Mouse (Mus musculus) E14TG2a.4 (cell line): Measurements from ENCODE around the gene Rhbdf1.

Experiments
- H3K27me3 ChIP-seq: 2 replicates; pipeline ENCODE4 v1.6.1; 2014; ENCODE audit warnings: low read length, control low read depth; ENCODE audit not compliant: insufficient read depth
- H3K36me3 ChIP-seq: 2 replicates; pipeline ENCODE4 v1.6.1; 2014; ENCODE audit warnings: low read length, control low read depth; ENCODE audit not compliant: insufficient read depth
- H3K4me1 ChIP-seq: replicated peaks from 2 replicates; pipeline ENCODE4 v1.6.1; 2014; ENCODE audit warnings: low read depth, low read length, control low read depth
- H3K4me3 ChIP-seq: replicated peaks from 2 replicates; pipeline ENCODE4 v1.5.1; 2014; ENCODE audit warnings: mild to moderate bottlenecking, low read length
- H3K9me3 ChIP-seq: 2 replicates; pipeline ENCODE4 v1.6.1; 2014; ENCODE audit warnings: low read length, control low read depth
- CTCF ChIP-seq: conservative IDR thresholded peaks from 2 replicates; pipeline ENCODE4 v1.5.1; 2014; ENCODE audit warnings: low read length
- NANOG ChIP-seq: IDR thresholded peaks from 2 replicates; pipeline ENCODE4 v1.6.1; 2014; ENCODE audit warnings: borderline replicate concordance, low read length, mixed read lengths
- POU5F1 ChIP-seq: IDR thresholded peaks from 2 replicates; pipeline ENCODE4 v1.6.1; 2014; ENCODE audit warnings: low read length, borderline replicate concordance

The Rhbdf1 gene

GRCm38 (mm10) chr11:32220607-32221224, 1.4 kb downstream of the Rhbdf1 start:
- Histone ChIP-seq H3K36me3 (peaks cover 6% of the 10 kb centered on the region), H3K4me1 (peaks cover 90% of the 10 kb centered on the region), H3K4me3 (peak overlapping the region; percentile 95), H3K9me3 (no peaks in the 10 kb centered on the region), H3K27me3 (peaks cover 31% of the 10 kb centered on the region)
- no peak for TF ChIP-seq NANOG
- no peak for TF ChIP-seq CTCF
- TF ChIP-seq POU5F1: no peak

- Histone ChIP-seq H3K36me3 (peaks cover 20% of the 10 kb centered on the region), H3K4me1 (peaks cover 90% of the 10 kb centered on the region), H3K4me3 (peak overlapping the region; percentile 56; the same call in 1 of the 2 replicates), H3K27me3 (peaks cover 24% of the 10 kb centered on the region), H3K9me3 (no peaks in the 10 kb centered on the region)
- TF ChIP-seq POU5F1 (no peak), NANOG (no peak), CTCF (no peak)
These were observed 2.8 kb downstream of the Rhbdf1 start for GRCm38 (mm10) chr11:32219287-32219686.

GRCm38 (mm10) chr11:32218501-32219050, 3.5 kb downstream of the Rhbdf1 start:
- TF ChIP-seq POU5F1 (no peak), NANOG (no peak), CTCF (no peak)
- Histone ChIP-seq H3K4me3 (peak overlapping the region; percentile 56), H3K9me3 (no peaks in the 10 kb centered on the region)

GRCm38 (mm10) chr11:32216851-32217250, 5.2 kb downstream of the Rhbdf1 start:
- TF ChIP-seq POU5F1 (no peak), CTCF (peak; percentile 84), NANOG (no peak)
- Histone ChIP-seq H3K4me1 (peaks cover 94% of the 10 kb centered on the region), H3K27me3 (0 out of 2 replicates have a peak, but pooled peaks cover 3% of the 10 kb centered on the region), H3K36me3 (peaks cover 45% of the 10 kb centered on the region), H3K9me3 (no peaks in the 10 kb centered on the region), H3K4me3 (no peak overlapping the region)

More at GRCm38 (mm10) chr11:32218501-32219050, 3.5 kb downstream of the Rhbdf1 start:
- Histone ChIP-seq H3K36me3 (peaks cover 28% of the 10 kb centered on the region), H3K4me1 (peaks cover 90% of the 10 kb centered on the region), H3K27me3 (peaks cover 16% of the 10 kb centered on the region)

GRCm38 (mm10) chr11:32215372-32216162, 6.5 kb downstream of the Rhbdf1 start:
- Histone ChIP-seq H3K4me3 (no peak overlapping the region), H3K9me3 (no peaks in the 10 kb centered on the region), H3K27me3 (no peaks in the 10 kb centered on the region), H3K4me1 (peaks cover 98% of the 10 kb centered on the region), H3K36me3 (peaks cover 58% of the 10 kb centered on the region)
- TF ChIP-seq NANOG (no peak), POU5F1 (no peak), CTCF (no peak)

GRCm38 (mm10) chr11:32210623-32211022, 11.5 kb downstream of the Rhbdf1 start:
- Histone ChIP-seq H3K36me3 (peaks cover 93% of the 10 kb centered on the region), H3K9me3 (no peaks in the 10 kb centered on the region), H3K4me3 (peak overlapping the region; percentile 48), H3K4me1 (peaks cover 97% of the 10 kb centered on the region), H3K27me3 (no peaks in the 10 kb centered on the region)
- TF ChIP-seq NANOG (no peak), CTCF (no peak), POU5F1 (no peak)

- Histone ChIP-seq H3K36me3 (peaks cover 39% of the 10 kb centered on the region), H3K27me3 (peaks cover 13% of the 10 kb centered on the region), H3K9me3 (no peaks in the 10 kb centered on the region), H3K4me3 (peak within 1 kb of the TSS; percentile 90), H3K4me1 (peaks cover 52% of the 10 kb centered on the region)
- 0 out of 2 replicates have a peak, but pooled peaks have one; percentile 12 for TF ChIP-seq CTCF
- no peak for TF ChIP-seq NANOG
- TF ChIP-seq POU5F1: no peak
These were observed 16.8 kb downstream of the Rhbdf1 start, which contains the start of gene Snrnp25 for GRCm38 (mm10) chr11:32205058-32205873. TSS of gene Snrnp25 (plus strand) at chr11:32205415.
